Mouse (Mus musculus): ENCODE data around the gene Oas1e. TPM values are rescaled to one million over a fixed set of nuclear protein-coding genes. Genes with fewer than 3 reads are reported as not detected.
"Not testable (repeated sequence)": the region's sequence is repeated elsewhere in the genome, so short reads cannot be mapped to it uniquely, and the experiment has no call there.

The Oas1e gene
- polyA plus RNA-seq, 1 experiment from 2014 or later, result not detected

DNA sequence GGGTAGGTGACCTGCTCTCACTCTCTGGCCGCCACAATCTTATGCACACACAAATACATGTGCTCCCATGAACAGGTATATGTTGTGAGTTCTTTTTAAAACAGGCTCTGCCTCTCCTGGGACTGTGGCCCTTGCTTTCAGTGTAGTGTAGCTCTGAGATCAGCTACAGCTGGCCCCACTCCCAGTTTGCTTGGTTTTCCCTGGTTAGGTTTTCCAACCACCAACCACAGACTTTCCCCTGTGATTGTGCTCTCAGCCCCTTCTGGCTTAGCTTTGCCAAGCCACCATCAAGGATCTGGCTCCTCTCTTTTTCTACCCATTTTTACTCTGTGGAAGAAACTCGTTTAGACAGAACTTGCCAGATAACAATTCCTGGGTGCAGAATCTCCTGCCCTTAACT is 8.3 kb upstream of the Oas1e start:
- Histone ChIP-seq H3K36me3 (no peaks in the 10 kb centered on the region), H3K4me3 (no peak overlapping the region), H3K9ac (no peak overlapping the region), H3K27ac (no peak overlapping the region), H3K27me3 (no peaks in the 10 kb centered on the region), H3K9me3 (no peaks in the 10 kb centered on the region), H3K4me1 (no peaks in the 10 kb centered on the region), H3K4me2 (no peak overlapping the region)
- no peak for ATAC-seq (ENCODE audit: borderline replicate concordance, extremely low read depth, low FRiP score, low TSS enrichment)
- WGBS, result 51% methylated on average over 2 of the region's 2 CpGs

DNA sequence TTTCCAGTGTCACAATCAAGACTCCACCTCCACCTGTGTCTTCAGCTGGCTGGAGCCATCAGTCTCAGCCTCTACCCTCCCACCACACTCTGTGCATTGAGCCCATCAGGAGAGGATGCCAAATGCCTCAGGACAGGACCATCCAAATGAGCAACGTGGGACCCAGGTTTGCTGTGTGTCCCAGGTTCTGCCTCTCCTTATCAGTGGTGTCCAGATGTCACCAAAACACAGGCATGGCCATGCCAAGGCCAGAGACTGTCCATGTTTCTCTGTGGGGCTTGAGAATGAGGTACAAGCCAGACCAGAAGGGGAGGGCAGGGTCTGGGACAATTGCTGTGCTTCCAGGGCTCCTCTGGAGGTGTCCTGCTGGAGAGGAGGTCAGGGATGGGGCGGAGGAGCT is 3.6 kb upstream of the Oas1e start:
- H3K36me3 ChIP-seq; H3K9ac ChIP-seq; H3K4me3 ChIP-seq; ATAC-seq (ENCODE audit: borderline replicate concordance, extremely low read depth, low FRiP score, low TSS enrichment); H3K4me1 ChIP-seq; H3K27me3 ChIP-seq; H3K27ac ChIP-seq; H3K9me3 ChIP-seq; H3K4me2 ChIP-seq: not testable (repeated sequence)
- 63% methylated on average over 2 of the region's 2 CpGs for WGBS

- H3K27ac ChIP-seq; H3K36me3 ChIP-seq; H3K9ac ChIP-seq; H3K9me3 ChIP-seq; H3K4me2 ChIP-seq; H3K4me1 ChIP-seq; ATAC-seq (ENCODE audit: borderline replicate concordance, extremely low read depth, low FRiP score, low TSS enrichment); H3K4me3 ChIP-seq; H3K27me3 ChIP-seq: not testable (repeated sequence)
- 63% methylated on average over 5 of the region's 5 CpGs for WGBS
Observed at GRCm38 (mm10) chr5:120798147-120798546, 2.8 kb upstream of the Oas1e start.

DNA sequence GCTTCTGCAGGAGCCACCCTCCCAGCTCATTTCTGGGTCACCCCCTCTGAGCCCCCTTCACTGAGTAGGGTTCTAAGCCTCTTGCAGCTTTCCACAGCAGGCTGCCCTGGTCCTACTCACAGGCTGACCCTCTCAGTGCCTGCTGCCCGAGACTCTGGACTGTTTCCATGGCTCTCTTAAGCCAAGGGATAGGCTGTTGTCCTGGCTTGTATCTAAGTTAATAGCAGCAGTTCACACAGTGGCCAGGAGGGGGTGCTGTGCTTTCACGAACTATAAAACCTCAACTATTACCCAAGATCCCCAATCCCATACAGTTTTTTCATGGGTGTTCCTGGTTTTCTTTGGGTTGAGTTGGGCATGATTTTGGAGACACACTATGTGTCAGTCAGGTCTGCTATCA is 2.3 kb downstream of the Oas1e start:
- H3K4me2 ChIP-seq, result no peak overlapping the region
- no peaks in the 10 kb centered on the region for H3K9me3 ChIP-seq
- no peak for ATAC-seq (ENCODE audit: borderline replicate concordance, extremely low read depth, low FRiP score, low TSS enrichment)
- H3K4me3 ChIP-seq, result no peak overlapping the region
- no peaks in the 10 kb centered on the region for H3K4me1 ChIP-seq
- H3K36me3 ChIP-seq, result no peaks in the 10 kb centered on the region
- 19% methylated on average over 2 of the region's 2 CpGs for WGBS
- H3K27ac ChIP-seq, result no peak overlapping the region
- H3K27me3 ChIP-seq, result 0 out of 2 replicates have a peak, but pooled peaks cover 6% of the 10 kb centered on the region
- H3K9ac ChIP-seq, result no peak overlapping the region

- ATAC-seq (ENCODE audit: borderline replicate concordance, extremely low read depth, low FRiP score, low TSS enrichment), result no peak
- 56% methylated on average over 3 of the region's 3 CpGs for WGBS
- Histone ChIP-seq H3K27me3 (0 out of 2 replicates have a peak, but pooled peaks cover 6% of the 10 kb centered on the region), H3K4me1 (no peaks in the 10 kb centered on the region), H3K4me3 (no peak overlapping the region), H3K4me2 (no peak overlapping the region), H3K9me3 (no peaks in the 10 kb centered on the region), H3K27ac (no peak overlapping the region), H3K9ac (no peak overlapping the region), H3K36me3 (no peaks in the 10 kb centered on the region)
Observed at GRCm38 (mm10) chr5:120787042-120787441, 8.3 kb downstream of the Oas1e start.

DNA sequence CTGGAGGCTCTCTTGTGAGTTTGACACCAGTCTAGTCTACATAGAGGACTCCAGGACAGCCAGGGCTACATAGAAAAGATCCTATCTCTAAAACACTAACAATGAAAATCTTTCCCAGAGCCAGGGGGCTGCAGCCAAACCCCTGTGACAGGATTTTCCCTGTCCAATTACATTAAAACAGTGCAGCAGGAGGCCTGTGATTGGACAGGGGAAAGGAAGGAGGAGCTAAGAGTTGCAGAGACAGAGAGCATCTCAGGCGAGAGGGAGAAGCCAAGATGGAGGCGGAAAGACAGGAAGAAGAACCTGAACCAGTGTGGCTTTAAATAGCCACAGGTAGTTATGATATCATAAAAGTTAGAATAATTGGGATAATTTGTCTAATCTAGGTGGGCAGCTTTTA is 12.9 kb downstream of the Oas1e start:
- no peaks in the 10 kb centered on the region for H3K36me3 ChIP-seq
- no peak overlapping the region for H3K9ac ChIP-seq
- WGBS, result 61% methylated on average over 2 of the region's 2 CpGs
- no peaks in the 10 kb centered on the region for H3K27me3 ChIP-seq
- no peak for ATAC-seq (ENCODE audit: borderline replicate concordance, extremely low read depth, low FRiP score, low TSS enrichment)
- H3K4me2 ChIP-seq, result no peak overlapping the region
- H3K4me1 ChIP-seq, result no peaks in the 10 kb centered on the region
- H3K27ac ChIP-seq, result no peak overlapping the region
- H3K4me3 ChIP-seq, result no peak overlapping the region
- no peaks in the 10 kb centered on the region for H3K9me3 ChIP-seq

DNA sequence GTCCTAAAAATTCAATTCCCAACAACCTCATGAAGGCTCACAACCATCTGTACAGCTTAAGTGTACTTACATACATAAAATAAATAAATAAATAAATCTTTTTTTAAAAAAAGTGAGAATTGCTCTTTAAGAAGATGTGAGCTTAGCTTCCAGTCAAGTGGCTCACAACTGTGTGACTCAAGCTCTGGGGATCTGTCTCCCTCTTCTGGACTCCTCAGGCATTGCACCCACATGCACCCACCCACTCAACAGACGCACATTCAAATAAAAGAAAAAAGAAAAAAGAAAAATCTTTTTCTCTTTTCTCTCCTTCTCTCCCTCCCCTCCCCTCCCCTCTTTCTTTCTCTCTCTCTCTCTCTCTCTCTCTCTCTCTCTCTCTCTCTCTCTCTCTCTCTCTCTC is 13.7 kb downstream of the Oas1e start:
- Histone ChIP-seq H3K27me3 (no peaks in the 10 kb centered on the region), H3K4me2 (no peak overlapping the region), H3K36me3 (no peaks in the 10 kb centered on the region), H3K4me3 (no peak overlapping the region), H3K4me1 (no peaks in the 10 kb centered on the region), H3K9ac (no peak overlapping the region), H3K27ac (no peak overlapping the region), H3K9me3 (no peaks in the 10 kb centered on the region)
- WGBS, result 67% methylated on average over 1 of the region's 1 CpGs
- no peak for ATAC-seq (ENCODE audit: borderline replicate concordance, extremely low read depth, low FRiP score, low TSS enrichment)

DNA sequence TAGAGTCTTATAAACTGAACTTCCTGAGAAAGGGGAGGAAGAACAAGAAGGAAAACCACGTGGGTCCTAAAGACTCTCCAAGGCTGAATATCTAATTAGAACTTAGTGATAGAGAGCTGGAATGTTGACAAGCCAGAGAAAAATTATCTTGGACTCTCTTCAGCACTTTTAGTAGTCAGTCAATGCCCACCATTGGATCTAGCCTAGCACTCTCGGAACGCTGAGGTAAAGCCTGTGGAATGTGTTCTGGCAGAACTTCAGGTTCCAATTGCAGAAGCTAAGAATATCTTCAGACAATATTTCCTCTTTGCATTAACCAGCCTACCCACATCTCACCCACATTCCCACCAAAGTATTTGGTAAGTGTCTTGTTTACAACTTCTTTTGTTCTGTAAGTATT is 15.4 kb downstream of the Oas1e start:
- Histone ChIP-seq H3K4me3 (no peak overlapping the region), H3K27me3 (no peaks in the 10 kb centered on the region), H3K4me1 (no peaks in the 10 kb centered on the region), H3K9me3 (no peaks in the 10 kb centered on the region), H3K9ac (no peak overlapping the region), H3K4me2 (no peak overlapping the region), H3K27ac (no peak overlapping the region), H3K36me3 (no peaks in the 10 kb centered on the region)
- no peak for ATAC-seq (ENCODE audit: borderline replicate concordance, extremely low read depth, low FRiP score, low TSS enrichment)
- WGBS, result 28% methylated on average over 3 of the region's 3 CpGs

DNA sequence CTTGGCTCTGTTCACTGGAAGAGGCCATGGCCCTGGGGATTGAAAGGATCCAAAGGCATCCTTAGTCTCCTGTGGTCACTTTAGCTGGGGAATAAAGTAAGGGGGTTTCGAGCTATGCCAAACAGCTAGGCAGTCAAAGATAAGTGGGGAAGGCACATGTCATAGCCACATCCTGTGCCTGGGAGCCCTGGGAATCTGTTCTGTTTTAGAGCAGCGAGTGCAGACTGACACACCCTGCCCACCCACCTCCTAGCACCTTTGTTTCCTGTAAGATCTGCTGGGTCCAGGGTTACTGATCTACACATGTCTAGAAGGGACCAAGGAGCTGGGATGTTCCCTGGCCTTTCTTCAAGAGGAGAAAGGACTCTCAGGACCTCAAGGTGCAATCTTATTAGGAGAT is 16.4 kb downstream of the Oas1e start:
- WGBS, result 59% methylated on average over 2 of the region's 2 CpGs
- no peak for ATAC-seq (ENCODE audit: borderline replicate concordance, extremely low read depth, low FRiP score, low TSS enrichment)

DNA sequence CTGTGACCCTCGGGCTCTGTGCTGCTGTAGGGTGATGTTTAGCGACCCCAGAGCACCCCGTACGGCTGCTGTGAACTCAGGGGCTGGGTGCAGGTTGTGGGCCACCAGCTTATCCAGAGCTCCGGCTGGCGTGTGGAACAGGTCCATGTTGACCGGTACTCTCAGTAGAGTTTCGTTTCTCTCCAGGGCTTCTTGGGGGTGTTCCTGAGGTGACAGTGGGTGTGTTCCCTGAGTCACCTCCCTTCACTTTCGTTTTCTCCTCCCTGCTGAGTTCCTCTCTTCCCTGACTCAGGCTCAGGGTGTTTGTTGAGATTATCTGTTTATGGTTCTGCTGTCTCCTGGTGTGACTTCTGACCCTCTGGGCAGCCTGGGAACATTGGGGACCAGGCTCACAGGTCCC is 17.9 kb downstream of the Oas1e start, which contains the start of gene Oas3:
Oas3 (minus strand) TSS at position 184 of the 400 bp plus-strand sequence.
- no peaks in the 10 kb centered on the region for H3K4me1 ChIP-seq
- H3K36me3 ChIP-seq, result no peaks in the 10 kb centered on the region
- WGBS, result 64% methylated on average over 9 of the region's 9 CpGs
- no peak within 1 kb of the TSS for H3K9ac ChIP-seq
- no peaks in the 10 kb centered on the region for H3K27me3 ChIP-seq
- no peak within 1 kb of the TSS for H3K4me3 ChIP-seq
- H3K27ac ChIP-seq, result no peak within 1 kb of the TSS
- no peak within 1 kb of the TSS for H3K4me2 ChIP-seq
- H3K9me3 ChIP-seq, result no peaks in the 10 kb centered on the region
- no peak for ATAC-seq (ENCODE audit: borderline replicate concordance, extremely low read depth, low FRiP score, low TSS enrichment)

More for the DNA sequence above, 16.4 kb downstream of the Oas1e start:
- Histone ChIP-seq H3K36me3 (no peaks in the 10 kb centered on the region), H3K4me2 (no peak overlapping the region), H3K27me3 (no peaks in the 10 kb centered on the region), H3K27ac (no peak overlapping the region), H3K4me3 (no peak overlapping the region), H3K9ac (no peak overlapping the region), H3K9me3 (no peaks in the 10 kb centered on the region), H3K4me1 (no peaks in the 10 kb centered on the region)

DNA sequence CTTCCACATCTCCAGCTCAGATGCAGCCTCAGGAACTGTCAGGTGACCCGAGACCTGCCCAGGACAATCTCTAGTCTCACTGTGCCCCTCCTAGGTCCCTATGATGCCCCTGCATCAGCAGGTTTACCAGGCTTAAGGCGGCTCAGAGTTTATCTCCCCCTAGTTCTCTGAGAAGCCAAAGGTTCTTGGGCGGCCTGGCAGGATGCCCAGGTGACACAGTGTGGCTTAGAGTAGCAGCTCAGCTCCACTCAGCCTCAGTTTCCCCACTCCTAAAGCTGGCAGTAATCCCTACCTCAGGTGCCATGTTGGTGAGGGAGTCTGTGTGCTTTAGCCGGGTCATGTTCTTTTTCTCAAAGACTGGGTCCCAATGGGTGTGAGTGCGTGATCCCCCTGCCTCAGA is 18.5 kb downstream of the Oas1e start:
- no peak overlapping the region for H3K9ac ChIP-seq
- H3K4me3 ChIP-seq, result no peak overlapping the region
- no peaks in the 10 kb centered on the region for H3K27me3 ChIP-seq
- ATAC-seq (ENCODE audit: borderline replicate concordance, extremely low read depth, low FRiP score, low TSS enrichment), result no peak
- no peaks in the 10 kb centered on the region for H3K9me3 ChIP-seq
- H3K27ac ChIP-seq, result no peak overlapping the region
- H3K4me2 ChIP-seq, result no peak overlapping the region
- WGBS, result 74% methylated on average over 5 of the region's 5 CpGs
- no peaks in the 10 kb centered on the region for H3K4me1 ChIP-seq
- no peaks in the 10 kb centered on the region for H3K36me3 ChIP-seq

DNA sequence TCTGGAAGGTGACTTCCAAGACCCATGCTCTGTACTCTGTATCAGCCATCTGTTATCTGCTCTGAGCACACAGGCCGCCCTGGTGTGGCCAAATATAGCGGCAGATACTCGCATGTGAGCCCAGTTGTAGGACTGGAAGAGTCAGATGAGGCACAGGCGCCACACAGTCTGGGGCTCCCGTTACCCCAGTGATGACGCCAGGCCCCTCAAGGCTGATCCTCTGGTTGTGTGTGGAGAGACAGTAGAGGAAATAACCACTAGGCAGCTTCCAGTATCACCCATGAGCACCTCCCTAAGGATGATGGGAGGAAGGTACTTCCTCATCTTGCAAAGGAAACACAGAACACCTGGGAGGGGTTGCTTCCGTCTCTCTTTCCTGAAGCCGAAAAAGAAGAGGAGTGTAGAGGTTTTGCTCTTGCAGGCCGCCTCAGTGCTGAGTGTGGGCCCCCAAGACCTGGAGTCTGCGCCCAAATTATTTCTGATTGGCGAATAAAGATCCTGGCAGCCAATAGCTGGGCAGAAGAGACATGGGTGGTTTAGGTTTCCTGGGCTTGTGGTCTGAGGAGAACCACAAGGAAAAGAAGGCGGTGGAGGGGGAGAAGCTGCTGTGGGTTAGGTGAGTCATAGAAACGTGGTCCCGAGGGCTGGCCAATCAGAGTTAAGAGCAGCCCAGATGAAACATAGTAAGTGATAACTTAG is 19.9 kb downstream of the Oas1e start:
- Histone ChIP-seq H3K4me1 (no peaks in the 10 kb centered on the region), H3K9me3 (no peaks in the 10 kb centered on the region), H3K4me2 (no peak overlapping the region), H3K27ac (no peak overlapping the region), H3K4me3 (no peak overlapping the region), H3K9ac (no peak overlapping the region), H3K27me3 (no peaks in the 10 kb centered on the region), H3K36me3 (no peaks in the 10 kb centered on the region)
- 66% methylated on average over 14 of the region's 14 CpGs for WGBS
- no peak for ATAC-seq (ENCODE audit: borderline replicate concordance, extremely low read depth, low FRiP score, low TSS enrichment)

- no peaks in the 10 kb centered on the region for H3K9me3 ChIP-seq
- H3K4me2 ChIP-seq, result no peak overlapping the region
- no peaks in the 10 kb centered on the region for H3K4me1 ChIP-seq
- no peak overlapping the region for H3K4me3 ChIP-seq
- H3K9ac ChIP-seq, result no peak overlapping the region
- H3K27ac ChIP-seq, result no peak overlapping the region
- H3K27me3 ChIP-seq, result no peaks in the 10 kb centered on the region
- ATAC-seq (ENCODE audit: borderline replicate concordance, extremely low read depth, low FRiP score, low TSS enrichment), result no peak
- WGBS, result 52% methylated on average over 3 of the region's 3 CpGs
- no peaks in the 10 kb centered on the region for H3K36me3 ChIP-seq
Observed at GRCm38 (mm10) chr5:120769396-120769795, 25.9 kb downstream of the Oas1e start.
